ENCODE assay signal across 11 mouse cellular contexts in the genomic region with DNA sequence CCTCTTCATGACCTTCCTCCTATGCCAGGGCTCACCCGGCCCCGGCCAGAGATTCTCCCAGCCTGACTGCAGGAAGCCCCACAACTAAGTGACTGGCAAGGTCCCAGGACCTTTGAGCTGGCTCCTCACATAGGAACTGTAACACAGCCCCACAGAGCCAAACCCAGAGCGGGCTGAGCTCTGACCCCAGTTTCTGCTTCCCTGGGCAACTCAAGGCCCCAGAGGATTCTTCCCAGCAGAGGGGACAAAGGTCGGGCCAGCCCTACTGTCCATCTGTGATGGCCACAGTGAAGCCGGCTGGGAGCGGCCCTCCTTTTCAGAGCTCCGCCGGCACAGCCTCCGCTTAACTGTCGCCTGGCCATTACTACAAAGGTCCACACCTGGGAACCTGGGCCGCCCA. TPM values are rescaled to one million over a fixed set of nuclear protein-coding genes. Genes with fewer than 3 reads are reported as not detected.
DNase-seq lines count a peak whose midpoint lies in the region; ATAC-seq and TF ChIP-seq lines count a peak whose summit lies in the region.
"Had no signal": no experiment of that assay in that cellular context is flagged by ENCODE, and none has a peak within 500 bp of the region (broad histone marks: within the 10 kb centered on the region; RNA-seq: fewer than 3 reads in every experiment).

No protein-coding gene starts in this region.

- H3K27me3 ChIP-seq in midbrain, embryonic 10.5 days (ENCODE audit: low read depth, poor library complexity, severe bottlenecking) = no peaks in the 10 kb centered on the region
- no peaks in the 10 kb centered on the region for H3K27me3 ChIP-seq in midbrain, postnatal 0 days (ENCODE audit: insufficient read depth, low read length)
- H3K27me3 ChIP-seq in intestine, embryonic 15.5 days (replicated peaks) = no peaks in the 10 kb centered on the region
- no peaks in the 10 kb centered on the region for H3K27me3 ChIP-seq in liver, embryonic 12.5 days (replicated peaks)
- H3K27me3 ChIP-seq in stomach, embryonic 16.5 days (ENCODE audit: control insufficient read depth, insufficient read depth, low read length) = no peaks in the 10 kb centered on the region
- H3K27me3 ChIP-seq in midbrain, embryonic 13.5 days = no peaks in the 10 kb centered on the region
- H3K27me3 ChIP-seq: forebrain, embryonic 15.5 days; hindbrain, embryonic 12.5 days had no signal

- 66% methylated on average over 11 of the region's 11 CpGs for WGBS in midbrain, embryonic 10.5 days
- WGBS in midbrain, postnatal 0 days = 79% methylated on average over 11 of the region's 11 CpGs
- 44% methylated on average over 11 of the region's 11 CpGs for WGBS in intestine, embryonic 15.5 days
- WGBS in liver, embryonic 12.5 days (ENCODE audit: insufficient replicate concordance) = 70% methylated on average over 11 of the region's 11 CpGs
- 55% methylated on average over 11 of the region's 11 CpGs for WGBS in stomach, embryonic 16.5 days
- 68% methylated on average over 11 of the region's 11 CpGs for WGBS in midbrain, embryonic 13.5 days

- no peak for TF ChIP-seq CTCF in midbrain, postnatal 0 days (IDR thresholded peaks at IDR 0.05)

- no peak overlapping the region for H3K4me2 ChIP-seq in midbrain, postnatal 0 days (ENCODE audit: low read depth, low read length, poor library complexity, severe bottlenecking)
- peak overlapping the region; percentile 41 for H3K4me2 ChIP-seq in intestine, embryonic 15.5 days (replicated peaks)
- H3K4me2 ChIP-seq in liver, embryonic 12.5 days = peak overlapping the region; percentile 20
- H3K4me2 ChIP-seq in stomach, embryonic 16.5 days (ENCODE audit: low read depth, low read length) = peak overlapping the region; percentile 7; the same call in 1 of the 2 replicates
- H3K4me2 ChIP-seq in midbrain, embryonic 13.5 days (replicated peaks) = no peak overlapping the region
- H3K4me2 ChIP-seq: forebrain, embryonic 15.5 days; hindbrain, embryonic 12.5 days had no signal

- ATAC-seq in midbrain, postnatal 0 days (ENCODE audit: low FRiP score) = no peak
- ATAC-seq in intestine, embryonic 15.5 days = peak; percentile 66
- ATAC-seq in liver, embryonic 12.5 days = no peak
- ATAC-seq in stomach, embryonic 16.5 days (ENCODE audit: insufficient read depth, low FRiP score) = 0 out of 2 replicates have a peak, but pooled peaks have one; percentile 8
- ATAC-seq in midbrain, embryonic 13.5 days = no peak
- ATAC-seq in erythroid progenitor cell, adult 5-6 weeks (replicated peaks; ENCODE audit: low FRiP score, poor library complexity, severe bottlenecking) = no peak
- ATAC-seq: forebrain, embryonic 15.5 days had no signal

- peak overlapping the region; percentile 25; the same call in 1 of the 2 replicates for H3K27ac ChIP-seq in midbrain, embryonic 10.5 days (replicated peaks)
- no peak overlapping the region for H3K27ac ChIP-seq in midbrain, postnatal 0 days (ENCODE audit: low read depth, low read length)
- peak overlapping the region; percentile 58 for H3K27ac ChIP-seq in intestine, embryonic 15.5 days
- peak overlapping the region; percentile 30; the same call in 1 of the 2 replicates for H3K27ac ChIP-seq in liver, embryonic 12.5 days
- H3K27ac ChIP-seq in stomach, embryonic 16.5 days (ENCODE audit: low read length) = peak overlapping the region; percentile 24
- no peak overlapping the region for H3K27ac ChIP-seq in midbrain, embryonic 13.5 days
- H3K27ac ChIP-seq: forebrain, embryonic 15.5 days; hindbrain, embryonic 12.5 days had no signal

- no peak overlapping the region for H3K4me3 ChIP-seq in midbrain, embryonic 10.5 days
- no peak overlapping the region for H3K4me3 ChIP-seq in midbrain, postnatal 0 days (ENCODE audit: low read depth, low read length)
- H3K4me3 ChIP-seq in intestine, embryonic 15.5 days (replicated peaks) = no peak overlapping the region
- H3K4me3 ChIP-seq in liver, embryonic 12.5 days = no peak overlapping the region
- H3K4me3 ChIP-seq in stomach, embryonic 16.5 days (replicated peaks; ENCODE audit: low read length) = no peak overlapping the region
- H3K4me3 ChIP-seq in midbrain, embryonic 13.5 days (replicated peaks) = no peak overlapping the region
- H3K4me3 ChIP-seq: forebrain, embryonic 15.5 days; hindbrain, embryonic 12.5 days had no signal

- H3K9ac ChIP-seq in midbrain, postnatal 0 days (replicated peaks; ENCODE audit: low read length, poor library complexity, severe bottlenecking) = no peak overlapping the region
- H3K9ac ChIP-seq in intestine, embryonic 15.5 days = peak overlapping the region; percentile 13; the same call in 1 of the 2 replicates
- no peak overlapping the region for H3K9ac ChIP-seq in liver, embryonic 12.5 days
- H3K9ac ChIP-seq in stomach, embryonic 16.5 days (ENCODE audit: low read length) = 0 out of 2 replicates have a peak overlapping the region, but pooled peaks have one; percentile 43
- H3K9ac ChIP-seq in midbrain, embryonic 13.5 days (replicated peaks) = no peak overlapping the region
- H3K9ac ChIP-seq: forebrain, embryonic 15.5 days; hindbrain, embryonic 12.5 days had no signal

- H3K4me1 ChIP-seq in midbrain, embryonic 10.5 days = peaks cover 34% of the 10 kb centered on the region
- H3K4me1 ChIP-seq in midbrain, postnatal 0 days (ENCODE audit: insufficient read depth, low read length) = peaks cover 2% of the 10 kb centered on the region; the same call in 1 of the 2 replicates
- peaks cover 43% of the 10 kb centered on the region for H3K4me1 ChIP-seq in intestine, embryonic 15.5 days (replicated peaks)
- peaks cover 42% of the 10 kb centered on the region for H3K4me1 ChIP-seq in liver, embryonic 12.5 days
- H3K4me1 ChIP-seq in stomach, embryonic 16.5 days (ENCODE audit: control insufficient read depth, insufficient read depth, low read length) = peaks cover 34% of the 10 kb centered on the region
- peaks cover 13% of the 10 kb centered on the region for H3K4me1 ChIP-seq in midbrain, embryonic 13.5 days (replicated peaks)

- no peak for DNase-seq in midbrain, embryonic 10.5 days (ENCODE audit: low spot score)
- DNase-seq in midbrain, postnatal 0 days (ENCODE audit: low spot score) = no peak
- DNase-seq in cerebellum, adult 9-10 months = no peak
- DNase-seq: retina, postnatal 1 day had no signal

- 0 out of 2 replicates have a peak, but pooled peaks cover 4% of the 10 kb centered on the region for H3K9me3 ChIP-seq in midbrain, embryonic 10.5 days (replicated peaks)
- H3K9me3 ChIP-seq in midbrain, postnatal 0 days (ENCODE audit: low read length) = no peaks in the 10 kb centered on the region
- no peaks in the 10 kb centered on the region for H3K9me3 ChIP-seq in intestine, embryonic 15.5 days
- H3K9me3 ChIP-seq in liver, embryonic 12.5 days (replicated peaks) = no peaks in the 10 kb centered on the region
- H3K9me3 ChIP-seq in stomach, embryonic 16.5 days (replicated peaks; ENCODE audit: control insufficient read depth, low read length) = no peaks in the 10 kb centered on the region
- no peaks in the 10 kb centered on the region for H3K9me3 ChIP-seq in midbrain, embryonic 13.5 days
- H3K9me3 ChIP-seq: forebrain, embryonic 15.5 days; hindbrain, embryonic 12.5 days had no signal

- H3K36me3 ChIP-seq in midbrain, embryonic 10.5 days = no peaks in the 10 kb centered on the region
- H3K36me3 ChIP-seq in midbrain, postnatal 0 days (ENCODE audit: insufficient read depth, low read length) = no peaks in the 10 kb centered on the region
- H3K36me3 ChIP-seq in intestine, embryonic 15.5 days = no peaks in the 10 kb centered on the region
- H3K36me3 ChIP-seq in liver, embryonic 12.5 days = no peaks in the 10 kb centered on the region
- no peaks in the 10 kb centered on the region for H3K36me3 ChIP-seq in stomach, embryonic 16.5 days (ENCODE audit: control insufficient read depth, insufficient read depth, low read length)
- H3K36me3 ChIP-seq in midbrain, embryonic 13.5 days = no peaks in the 10 kb centered on the region
- H3K36me3 ChIP-seq: forebrain, embryonic 15.5 days; hindbrain, embryonic 12.5 days had no signal

RNA-seq across cellular contexts. Expression of gene Itpk1, which starts 13.6 kb away (rescaled TPM):
- polyA plus RNA-seq in midbrain, embryonic 10.5 days (2016; fragmentation: Nextera tagmentation; extraction: Ambion mirVana) = 16.1 and 16.9 TPM in 2 replicates
- total RNA-seq in midbrain, postnatal 0 days (2014; rRNA removed) = 56.0 and 66.6 TPM in 2 replicates
- 39.0 and 40.3 TPM in 2 replicates for polyA plus RNA-seq in midbrain, postnatal 0 days (2015; fragmentation: Nextera tagmentation; extraction: Ambion mirVana)
- 39.1 and 40.1 TPM in 2 replicates for polyA plus RNA-seq in intestine, embryonic 15.5 days (2015; fragmentation: Nextera tagmentation; extraction: Ambion mirVana)
- 3.7 and 4.3 TPM in 2 replicates for polyA plus RNA-seq in liver, embryonic 12.5 days (2016; fragmentation: Nextera tagmentation; extraction: Ambion mirVana)
- polyA plus RNA-seq in stomach, embryonic 16.5 days (2015; fragmentation: Nextera tagmentation; extraction: Ambion mirVana) = 21.9 and 22.6 TPM in 2 replicates
- 19.7 and 20.7 TPM in 2 replicates for polyA plus RNA-seq in midbrain, embryonic 13.5 days (2015; fragmentation: Nextera tagmentation; extraction: Ambion mirVana)
- 2.5 TPM in 1 of 2 replicates, not detected in the other for total RNA-seq in erythroid progenitor cell, adult 5-6 weeks (2015; ENCODE audit: low replicate concordance)
- 0.64 and 0.98 TPM in 2 replicates for total RNA-seq in erythroid progenitor cell, adult 5-6 weeks (2017; ENCODE audit: low replicate concordance)

RNA-seq across cellular contexts. Expression of gene Moap1, which starts 52.3 kb away (rescaled TPM):
- polyA plus RNA-seq in midbrain, embryonic 10.5 days (2016; fragmentation: Nextera tagmentation; extraction: Ambion mirVana) = 38.4 and 44.6 TPM in 2 replicates
- total RNA-seq in midbrain, postnatal 0 days (2014; rRNA removed) = 20.9 and 26.5 TPM in 2 replicates
- 71.8 and 84.8 TPM in 2 replicates for polyA plus RNA-seq in midbrain, postnatal 0 days (2015; fragmentation: Nextera tagmentation; extraction: Ambion mirVana)
- polyA plus RNA-seq in intestine, embryonic 15.5 days (2015; fragmentation: Nextera tagmentation; extraction: Ambion mirVana) = 20.5 and 23.1 TPM in 2 replicates
- 9.2 and 11.7 TPM in 2 replicates for polyA plus RNA-seq in liver, embryonic 12.5 days (2016; fragmentation: Nextera tagmentation; extraction: Ambion mirVana)
- polyA plus RNA-seq in stomach, embryonic 16.5 days (2015; fragmentation: Nextera tagmentation; extraction: Ambion mirVana) = 19.8 and 22.9 TPM in 2 replicates
- 52.3 and 54.8 TPM in 2 replicates for polyA plus RNA-seq in midbrain, embryonic 13.5 days (2015; fragmentation: Nextera tagmentation; extraction: Ambion mirVana)
- 10.1 and 10.5 TPM in 2 replicates for total RNA-seq in erythroid progenitor cell, adult 5-6 weeks (2015; ENCODE audit: low replicate concordance)
- total RNA-seq in erythroid progenitor cell, adult 5-6 weeks (2017; ENCODE audit: low replicate concordance) = 8.2 TPM in 1 of 2 replicates, not detected in the other

RNA-seq across cellular contexts. Expression of gene Tmem251, which starts 52.4 kb away (rescaled TPM):
- 13.2 and 14.0 TPM in 2 replicates for polyA plus RNA-seq in midbrain, embryonic 10.5 days (2016; fragmentation: Nextera tagmentation; extraction: Ambion mirVana)
- 5.9 and 6.2 TPM in 2 replicates for total RNA-seq in midbrain, postnatal 0 days (2014; rRNA removed)
- 11.9 and 12.3 TPM in 2 replicates for polyA plus RNA-seq in midbrain, postnatal 0 days (2015; fragmentation: Nextera tagmentation; extraction: Ambion mirVana)
- 15.3 and 16.3 TPM in 2 replicates for polyA plus RNA-seq in intestine, embryonic 15.5 days (2015; fragmentation: Nextera tagmentation; extraction: Ambion mirVana)
- 11.5 and 12.3 TPM in 2 replicates for polyA plus RNA-seq in liver, embryonic 12.5 days (2016; fragmentation: Nextera tagmentation; extraction: Ambion mirVana)
- polyA plus RNA-seq in stomach, embryonic 16.5 days (2015; fragmentation: Nextera tagmentation; extraction: Ambion mirVana) = 8.4 and 9.6 TPM in 2 replicates
- polyA plus RNA-seq in midbrain, embryonic 13.5 days (2015; fragmentation: Nextera tagmentation; extraction: Ambion mirVana) = 12.4 and 13.3 TPM in 2 replicates
- total RNA-seq in erythroid progenitor cell, adult 5-6 weeks (2015; ENCODE audit: low replicate concordance) = 2.9 and 3.4 TPM in 2 replicates
- total RNA-seq in erythroid progenitor cell, adult 5-6 weeks (2017; ENCODE audit: low replicate concordance) = 2.2 TPM in 1 of 2 replicates, not detected in the other

Comparison
In these comparisons a context has a peak if more than half of its experiments do, and no peak if none do; other contexts are left out.
1. H3K27ac ChIP-seq: peak in midbrain, embryonic 10.5 days (single experiment), intestine, embryonic 15.5 days (single experiment), liver, embryonic 12.5 days (single experiment) and stomach, embryonic 16.5 days (single experiment); none in midbrain, postnatal 0 days (single experiment) and midbrain, embryonic 13.5 days (single experiment).
2. ATAC-seq: peak in intestine, embryonic 15.5 days (single experiment) and stomach, embryonic 16.5 days (single experiment); none in midbrain, postnatal 0 days (single experiment), liver, embryonic 12.5 days (single experiment), midbrain, embryonic 13.5 days (single experiment) and erythroid progenitor cell, adult 5-6 weeks (single experiment).
3. H3K4me2 ChIP-seq: peak in intestine, embryonic 15.5 days (single experiment), liver, embryonic 12.5 days (single experiment) and stomach, embryonic 16.5 days (single experiment); none in midbrain, postnatal 0 days (single experiment) and midbrain, embryonic 13.5 days (single experiment).
4. H3K9ac ChIP-seq: peak in intestine, embryonic 15.5 days (single experiment) and stomach, embryonic 16.5 days (single experiment); none in midbrain, postnatal 0 days (single experiment), liver, embryonic 12.5 days (single experiment) and midbrain, embryonic 13.5 days (single experiment).